Mouse (Mus musculus) bone marrow, adult 2 months (tissue): ENCODE data around the gene Fiz1. TPM values are rescaled to one million over a fixed set of nuclear protein-coding genes. Genes with fewer than 3 reads are reported as not detected.

ENCODE experiments used
- H3K27ac ChIP-seq: fragments of 200-500 bp; 2 replicates; pipeline ENCODE4 v1.5.1; 2012; ENCODE audit warnings: low read depth, mild to moderate bottlenecking, control low read depth, inconsistent platforms, low read length; ENCODE audit not compliant: control insufficient read depth, poor library complexity, insufficient read depth
- H3K4me1 ChIP-seq: fragments of 200-500 bp; 2 replicates; pipeline ENCODE4 v1.6.1; 2011; ENCODE audit warnings: low read length; ENCODE audit not compliant: control insufficient read depth, insufficient read depth
- H3K4me3 ChIP-seq: fragments of 200-500 bp; replicated peaks from 2 replicates; pipeline ENCODE3; 2011; ENCODE audit warnings: mild to moderate bottlenecking, low read depth, low read length, control low read depth; ENCODE audit not compliant: control insufficient read depth
- CTCF ChIP-seq: fragments of 200-500 bp; IDR thresholded peaks from 2 replicates; pipeline ENCODE4 v1.5.1; 2011; ENCODE audit warnings: low read length, control low read depth; ENCODE audit not compliant: control insufficient read depth, insufficient read depth
- POLR2A ChIP-seq: fragments of 200-500 bp; IDR thresholded peaks from 2 replicates; pipeline ENCODE4 v1.6.1; 2011; ENCODE audit warnings: low read depth, mild to moderate bottlenecking, control low read depth, low read length, borderline replicate concordance; ENCODE audit not compliant: control insufficient read depth
- WGBS: fragments of 180-500 bp; shearing (Covaris S2); methylation state at CpG from one replicate; pipeline ENCODE4 v1.1.7; 2018; 5-methylcytosine and 5-hydroxymethylcytosine counted together
- polyA plus RNA-seq: library from polyadenylated mRNA; stranded (reverse); fragments of >200 nt; gene quantifications from 2 replicates; pipeline ENCODE4 v1.2.4, GENCODE M21; 2011; ENCODE audit warnings: low replicate concordance; ENCODE audit not compliant: missing spikeins, insufficient read depth, insufficient read length

Gene Fiz1
- polyA plus RNA-seq, 1 experiment = 18.9 TPM

DNA sequence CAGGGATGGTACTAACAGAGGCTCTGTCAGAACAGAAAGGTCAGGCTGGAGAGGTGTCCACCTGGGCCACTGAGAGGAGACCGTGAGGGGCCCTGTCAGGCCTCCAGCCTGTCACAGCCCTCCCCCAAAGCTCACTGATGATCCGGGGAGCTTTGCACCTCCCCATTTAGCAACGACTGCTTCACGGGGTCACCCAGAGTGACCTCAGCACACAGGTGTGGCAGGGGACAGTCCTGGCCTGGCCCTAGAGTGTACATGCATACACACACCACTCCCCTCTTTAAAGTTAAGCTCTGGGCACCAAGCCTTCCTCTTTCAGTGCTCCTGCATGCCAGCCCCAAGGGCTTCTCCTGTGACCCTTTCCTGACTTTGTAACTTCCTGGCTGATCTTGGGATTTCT is 39.0 kb downstream of the Fiz1 start:
- 67% methylated on average over 4 of the region's 4 CpGs for WGBS
- Histone ChIP-seq H3K27ac (no peak overlapping the region), H3K4me3 (no peak overlapping the region), H3K4me1 (no peaks in the 10 kb centered on the region)
- no peak for TF ChIP-seq CTCF
- TF ChIP-seq POLR2A = no peak

DNA sequence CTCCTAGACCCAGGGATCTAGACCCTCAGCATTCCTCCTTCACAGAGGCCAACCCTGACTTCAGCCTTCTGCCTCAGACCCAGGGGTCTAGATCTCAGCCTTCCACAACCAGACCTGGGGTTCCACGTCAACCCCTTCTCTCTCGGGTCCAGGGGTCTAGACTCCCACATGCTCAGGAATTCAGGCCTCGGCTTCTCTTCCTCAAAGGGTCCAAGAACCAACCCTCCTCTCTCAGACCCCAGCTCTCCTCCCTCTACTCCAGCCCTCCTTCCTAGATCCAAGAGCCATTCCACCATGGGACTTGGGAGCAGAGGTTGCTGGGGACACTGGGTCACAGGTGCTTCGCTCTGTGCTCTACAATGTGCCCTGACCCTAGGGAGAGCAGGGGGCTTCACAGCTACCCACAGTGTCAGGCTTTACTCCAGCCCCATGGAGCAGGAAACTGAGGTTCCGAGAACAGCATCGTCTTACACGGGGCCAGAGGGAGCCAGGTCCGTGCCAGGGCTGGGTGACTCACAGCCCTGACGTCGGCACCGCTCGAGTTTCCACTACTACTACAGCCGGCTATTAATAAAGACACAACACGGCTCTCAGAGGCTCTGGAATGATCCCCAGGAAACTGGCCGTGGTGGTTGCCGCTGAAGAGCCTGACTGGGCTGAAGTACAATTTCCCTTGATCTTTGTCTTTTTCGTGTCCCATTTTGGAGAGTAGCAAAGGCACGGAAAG is 42.0 kb downstream of the Fiz1 start:
- WGBS = 45% methylated on average over 18 of the region's 18 CpGs
- H3K27ac ChIP-seq = no peak overlapping the region
- H3K4me1 ChIP-seq = no peaks in the 10 kb centered on the region
- TF ChIP-seq POLR2A (no peak), CTCF (no peak)
- no peak overlapping the region for H3K4me3 ChIP-seq

DNA sequence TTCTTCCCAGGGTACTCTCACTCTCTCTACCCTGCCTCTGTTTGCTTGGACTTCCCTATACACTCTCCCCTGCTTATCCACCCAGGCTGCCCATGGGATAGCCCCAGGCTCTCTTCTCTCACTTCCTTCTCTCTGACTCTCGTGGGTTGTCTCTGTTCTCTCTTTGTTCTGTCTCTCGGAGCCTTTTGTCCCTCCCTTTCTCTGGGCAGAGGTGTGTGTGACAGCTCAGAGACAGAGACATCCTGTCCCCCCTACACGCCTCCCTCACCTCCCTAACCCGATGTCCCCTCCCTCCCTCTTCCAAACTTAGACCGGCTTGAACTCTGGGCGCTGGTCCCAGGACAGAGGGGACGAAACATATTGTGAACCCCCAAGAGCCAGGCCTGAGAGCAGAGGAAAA is 42.8 kb downstream of the Fiz1 start:
- TF ChIP-seq CTCF (no peak), POLR2A (no peak)
- Histone ChIP-seq H3K4me3 (no peak overlapping the region), H3K27ac (no peak overlapping the region), H3K4me1 (no peaks in the 10 kb centered on the region)
- WGBS = 22% methylated on average over 7 of the region's 7 CpGs

DNA sequence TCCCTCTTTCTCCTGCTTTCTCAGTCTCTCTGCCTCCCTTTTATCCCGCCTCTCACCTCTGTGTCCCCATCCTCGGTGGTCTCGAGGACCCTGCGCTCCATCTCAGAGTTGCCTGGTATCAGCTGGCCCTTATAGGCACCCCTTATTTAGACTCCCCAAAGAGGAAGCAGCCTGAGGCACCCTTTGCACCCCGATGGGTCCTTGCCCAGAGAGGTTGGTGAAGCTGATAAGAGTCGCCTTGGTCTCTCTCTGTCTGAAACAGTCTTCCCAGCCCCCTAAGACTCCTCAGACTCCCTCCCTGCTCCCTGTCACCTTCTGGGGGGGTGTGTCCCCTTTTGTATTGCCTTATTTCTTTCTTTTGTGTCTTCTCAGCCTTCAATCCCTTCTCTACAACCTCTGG is 43.4 kb downstream of the Fiz1 start, which contains the start of gene Sbk3:
Sbk3 (minus strand) TSS at position 101 of the 400 bp plus-strand sequence.
- 29% methylated on average over 6 of the region's 6 CpGs for WGBS

DNA sequence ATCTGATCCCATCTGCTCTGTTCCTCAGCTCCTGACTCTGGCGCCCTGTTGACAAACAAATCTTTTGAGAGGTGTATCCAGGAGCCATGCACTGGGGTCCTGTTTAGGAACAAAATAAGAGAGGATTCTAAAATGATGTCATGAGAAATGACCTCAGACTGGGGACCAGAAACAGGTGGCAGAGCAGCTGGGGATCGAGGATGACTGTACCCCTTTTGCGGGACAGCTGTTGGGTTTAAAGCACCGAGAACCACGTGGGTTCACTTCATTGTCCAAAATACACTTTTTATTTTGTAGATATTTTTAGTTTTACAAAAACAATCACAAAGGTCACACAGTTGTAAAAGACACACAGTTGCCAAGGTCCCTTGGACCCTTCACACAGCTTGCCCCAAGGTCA is 49.5 kb downstream of the Fiz1 start:
- no peaks in the 10 kb centered on the region; the same call in 1 of the 2 replicates for H3K4me1 ChIP-seq
- H3K27ac ChIP-seq = no peak overlapping the region
- no peak for TF ChIP-seq POLR2A
- no peak for TF ChIP-seq CTCF
- no peak overlapping the region for H3K4me3 ChIP-seq
- WGBS = 71% methylated on average over 5 of the region's 5 CpGs

More for the DNA sequence above, 43.4 kb downstream of the Fiz1 start, which contains the start of gene Sbk3:
- no peaks in the 10 kb centered on the region for H3K4me1 ChIP-seq
- no peak for TF ChIP-seq POLR2A
- no peak for TF ChIP-seq CTCF
- H3K27ac ChIP-seq = no peak within 1 kb of the TSS
- H3K4me3 ChIP-seq = no peak within 1 kb of the TSS

DNA sequence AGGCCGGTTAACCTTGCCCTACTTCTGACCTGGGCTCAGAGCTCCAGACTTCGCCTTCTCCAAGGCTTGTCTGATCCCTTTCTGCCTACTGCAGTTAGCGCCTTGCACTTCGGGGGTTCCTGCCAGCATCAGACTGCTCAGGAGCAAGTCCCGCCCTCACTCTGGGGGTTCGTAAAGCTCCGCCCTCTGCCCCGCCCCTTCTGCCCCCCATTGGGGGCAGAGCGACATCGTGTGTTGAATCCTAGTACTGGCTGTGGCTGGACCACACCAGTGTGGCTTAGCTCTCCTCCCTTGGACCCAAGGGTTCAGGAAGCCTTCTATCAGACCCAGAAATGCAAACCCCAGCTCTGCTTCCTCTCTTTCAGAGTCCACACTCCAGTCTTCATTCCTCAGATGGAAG is 50.2 kb downstream of the Fiz1 start, which contains the start of gene Sbk2:
Sbk2 (minus strand) TSS at position 135 of the 400 bp plus-strand sequence.
- Histone ChIP-seq H3K4me3 (no peak within 1 kb of the TSS), H3K27ac (no peak within 1 kb of the TSS), H3K4me1 (no peaks in the 10 kb centered on the region; the same call in 1 of the 2 replicates)
- 1% methylated on average over 10 of the region's 10 CpGs for WGBS
- TF ChIP-seq POLR2A = no peak
- TF ChIP-seq CTCF = peak; percentile 53; the same call in 1 of the 2 replicates

DNA sequence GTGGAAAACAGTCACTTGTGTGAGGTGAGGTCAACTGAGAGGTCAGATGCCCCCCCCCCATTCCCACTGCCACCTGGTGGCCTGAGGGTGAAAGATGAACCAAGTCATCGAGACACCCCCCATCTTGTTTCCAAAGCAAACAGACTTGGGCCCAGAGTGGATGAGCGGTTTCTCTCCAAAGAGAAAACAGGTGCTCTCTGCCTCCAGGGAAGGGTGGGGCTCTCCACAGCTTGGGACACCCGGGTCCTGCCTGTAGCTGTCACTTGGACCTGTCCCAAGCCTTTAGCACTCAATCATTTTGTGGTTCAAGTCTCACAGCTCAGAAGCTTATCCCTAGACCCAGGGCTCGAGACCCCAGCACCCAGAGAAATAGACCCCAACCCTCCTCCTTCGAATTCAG is 51.0 kb downstream of the Fiz1 start:
- 59% methylated on average over 5 of the region's 5 CpGs for WGBS
- TF ChIP-seq POLR2A (no peak), CTCF (no peak)
- Histone ChIP-seq H3K4me3 (no peak overlapping the region), H3K27ac (no peak overlapping the region), H3K4me1 (no peaks in the 10 kb centered on the region; the same call in 1 of the 2 replicates)

DNA sequence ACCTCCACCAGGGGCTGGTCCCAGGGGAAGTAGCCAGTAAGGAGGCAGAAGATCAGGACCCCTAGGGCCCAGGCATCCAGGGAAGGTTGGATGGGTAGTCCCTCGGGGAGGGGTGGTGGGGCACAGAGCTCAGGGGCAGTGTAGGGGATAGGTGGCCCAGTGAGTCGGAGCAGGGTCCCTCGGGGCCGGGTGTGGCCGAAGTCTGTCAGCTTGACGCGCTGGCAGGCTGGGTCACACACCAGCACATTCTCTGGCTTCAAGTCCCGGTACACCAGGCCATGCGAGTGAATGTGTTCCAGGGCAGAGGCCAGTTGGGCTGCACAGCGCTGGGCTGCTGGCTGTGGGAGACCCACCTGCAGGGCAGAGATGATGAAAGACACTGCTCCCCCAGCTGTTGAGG is 57.1 kb downstream of the Fiz1 start:
- WGBS = 82% methylated on average over 10 of the region's 10 CpGs
- Histone ChIP-seq H3K27ac (no peak overlapping the region), H3K4me1 (no peaks in the 10 kb centered on the region), H3K4me3 (no peak overlapping the region)
- TF ChIP-seq CTCF = no peak
- TF ChIP-seq POLR2A = no peak

Other genes starting within 250 kb of the Fiz1 start
- not detected in 2 replicates for gene Fam71e2, start 243.4 kb downstream of the Fiz1 start, polyA plus RNA-seq
- gene Il11, start 231.8 kb downstream of the Fiz1 start, polyA plus RNA-seq = not detected in 2 replicates
- not detected in 2 replicates for gene Tmem190, start 231.8 kb downstream of the Fiz1 start, polyA plus RNA-seq
- gene Tmem238, start 225.0 kb downstream of the Fiz1 start, polyA plus RNA-seq = 3.9 and 12.0 TPM in 2 replicates
- 441 and 887 TPM in 2 replicates for gene Rpl28, start 221.8 kb downstream of the Fiz1 start, polyA plus RNA-seq
- 367 and 488 TPM in 2 replicates for gene Ube2s, start 202.1 kb downstream of the Fiz1 start, polyA plus RNA-seq
- gene Shisa7, start 170.0 kb downstream of the Fiz1 start, polyA plus RNA-seq = 0.25 and 0.67 TPM in 2 replicates
- 3.9 and 12.4 TPM in 2 replicates for gene Isoc2b, start 144.4 kb downstream of the Fiz1 start, polyA plus RNA-seq
- 10.7 and 21.3 TPM in 2 replicates for gene Isoc2a, start 137.5 kb downstream of the Fiz1 start, polyA plus RNA-seq
- gene Gm36210, start 108.2 kb downstream of the Fiz1 start, polyA plus RNA-seq = not detected in 2 replicates
- gene Zfp628, start 99.5 kb downstream of the Fiz1 start, polyA plus RNA-seq = 7.6 and 10.6 TPM in 2 replicates
- 1.4 and 2.8 TPM in 2 replicates for gene Nat14, start 92.7 kb downstream of the Fiz1 start, polyA plus RNA-seq
- 0.70 and 1.5 TPM in 2 replicates for gene Ssc5d, start 88.9 kb downstream of the Fiz1 start, polyA plus RNA-seq
- not detected in 2 replicates for gene Sbk2, start 50.3 kb downstream of the Fiz1 start, polyA plus RNA-seq
- gene Sbk3, start 43.5 kb downstream of the Fiz1 start, polyA plus RNA-seq = not detected in 2 replicates
- gene Zfp579, start 18.5 kb downstream of the Fiz1 start, polyA plus RNA-seq = 13.5 and 44.8 TPM in 2 replicates
- 12.6 and 15.8 TPM in 2 replicates for gene Zfp524, start 282 bp downstream of the Fiz1 start, polyA plus RNA-seq
- gene Gm44973, start 799 bp upstream of the Fiz1 start, polyA plus RNA-seq = not detected in 2 replicates
- gene Zfp865, start 5.7 kb upstream of the Fiz1 start, polyA plus RNA-seq = 23.9 and 30.4 TPM in 2 replicates
- gene Ccdc106, start 5.9 kb upstream of the Fiz1 start, polyA plus RNA-seq = not detected in 2 replicates
- gene 4632433K11Rik, start 19.4 kb upstream of the Fiz1 start, polyA plus RNA-seq = 1.5 TPM in 1 of 2 replicates, not detected in the other
- 0.90 and 2.3 TPM in 2 replicates for gene Zfp784, start 23.7 kb upstream of the Fiz1 start, polyA plus RNA-seq
- gene Zfp580, start 36.8 kb upstream of the Fiz1 start, polyA plus RNA-seq = 2.7 and 4.6 TPM in 2 replicates
- gene U2af2, start 47.4 kb upstream of the Fiz1 start, polyA plus RNA-seq = 177 and 222 TPM in 2 replicates
- gene Epn1, start 65.5 kb upstream of the Fiz1 start, polyA plus RNA-seq = 109 and 135 TPM in 2 replicates
- not detected in 2 replicates for gene Rfpl4, start 102.3 kb upstream of the Fiz1 start, polyA plus RNA-seq
- not detected in 2 replicates for gene Rasl2-9, start 111.3 kb upstream of the Fiz1 start, polyA plus RNA-seq
- gene Vmn1r55, start 135.0 kb upstream of the Fiz1 start, polyA plus RNA-seq = not detected in 2 replicates
- not detected in 2 replicates for gene Vmn1r56, start 182.1 kb upstream of the Fiz1 start, polyA plus RNA-seq
- not detected in 2 replicates for gene Vmn1r57, start 203.8 kb upstream of the Fiz1 start, polyA plus RNA-seq